ENCODE assay signal across 12 mouse cellular contexts in the genomic region with DNA sequence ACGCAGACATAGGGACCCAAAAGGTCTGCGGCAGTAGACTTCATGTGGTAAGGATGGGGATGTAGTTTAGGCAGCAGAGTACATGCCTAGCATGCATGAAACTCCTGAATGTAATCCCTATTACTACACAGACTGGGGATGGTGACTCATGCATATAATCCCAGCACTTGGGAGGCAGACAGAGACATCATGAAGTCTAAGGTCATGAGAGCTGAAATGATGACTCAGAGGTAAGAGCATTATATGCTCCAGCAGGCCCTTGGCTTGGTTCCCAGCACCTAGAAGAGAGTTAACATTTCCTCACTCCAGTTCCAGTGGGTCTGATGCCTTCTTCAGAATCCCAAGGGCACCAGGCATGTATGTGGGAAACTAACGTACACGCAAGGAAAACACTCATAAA.
"Had no signal": no experiment of that assay in that cellular context is flagged by ENCODE, and none has a peak within 500 bp of the region (broad histone marks: within the 10 kb centered on the region; RNA-seq: fewer than 3 reads in every experiment).

No protein-coding gene starts in this region.

- DNase-seq: kidney, postnatal 10 days; kidney, postnatal 4 days; lung, adult 2 months; lung, postnatal 10 days; lung, postnatal 4 days; midbrain, embryonic 14.5 days; right cerebral cortex, postnatal 4 days; thymus, adult 2 months; thymus, postnatal 36 days had no signal

- H3K27me3 ChIP-seq: liver, embryonic 15.5 days; neural tube, embryonic 15.5 days; stomach, embryonic 15.5 days had no signal
